Mouse (Mus musculus): ENCODE results near the gene Bcl2l1. TPM values are rescaled to one million over a fixed set of nuclear protein-coding genes. Genes with fewer than 3 reads are reported as not detected.

The Bcl2l1 gene
- total RNA-seq, 4 experiments from 2014 or later = 58.5 to 74.6 (median 72.0) TPM

- DNase-seq = no peak
Observed at GRCm38 (mm10) chr2:152823770-152824169, 7.8 kb downstream of the Bcl2l1 start.

GRCm38 (mm10) chr2:152821566-152821965 lies 10.0 kb downstream of the Bcl2l1 start:
- DNase-seq = no peak

- no peak for DNase-seq
Observed at GRCm38 (mm10) chr2:152821023-152821422, 10.5 kb downstream of the Bcl2l1 start.

- peak; percentile 68 for DNase-seq
Observed at GRCm38 (mm10) chr2:152820369-152820768, 11.2 kb downstream of the Bcl2l1 start.

DNA sequence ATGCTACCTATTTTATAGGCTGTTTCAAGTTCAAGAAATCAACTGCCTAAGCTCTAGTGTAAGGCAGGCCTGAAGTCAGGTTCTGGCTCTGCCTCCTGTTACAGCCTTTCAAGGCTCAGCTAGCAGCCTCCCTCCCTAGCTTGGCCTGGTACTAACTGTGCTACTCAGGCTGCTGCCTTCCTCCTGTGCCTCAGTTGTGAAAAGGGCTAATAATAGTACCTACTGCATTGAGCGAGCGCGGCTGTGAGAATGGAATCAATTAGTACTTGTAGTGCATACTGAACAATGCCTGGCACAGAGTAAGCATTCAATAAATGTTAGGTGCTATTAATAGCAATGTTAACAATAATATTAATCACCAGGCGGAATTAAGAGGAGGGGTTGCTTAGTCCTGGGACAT lies 11.6 kb downstream of the Bcl2l1 start:
- DNase-seq = no peak

DNA sequence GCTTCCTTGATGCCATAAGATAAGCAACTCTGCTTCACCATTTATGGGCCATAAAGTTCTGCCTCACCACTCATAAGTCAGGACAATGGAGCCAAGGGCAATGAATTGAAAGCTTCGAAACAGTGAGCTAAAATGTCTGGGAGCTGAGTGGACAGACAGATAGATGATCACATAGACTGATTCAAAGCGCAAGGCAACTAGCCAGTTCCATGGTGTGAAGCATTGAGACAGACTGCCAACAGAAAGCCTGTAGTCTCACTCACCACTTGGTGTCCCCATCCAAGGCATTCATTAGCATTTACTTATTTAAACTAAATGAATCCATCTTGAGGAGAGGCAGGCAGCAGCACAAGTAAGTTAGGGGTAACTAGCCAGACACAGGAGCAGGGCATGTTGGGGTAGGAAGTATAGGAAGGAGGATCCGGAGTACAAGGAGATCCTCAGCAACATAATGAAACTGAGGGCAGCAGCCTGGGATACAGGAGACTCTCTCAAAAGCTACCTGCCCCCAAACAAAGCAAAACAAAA lies 12.4 kb downstream of the Bcl2l1 start:
- no peak for DNase-seq

- no peak for DNase-seq
Observed at GRCm38 (mm10) chr2:152818679-152819078, 12.8 kb downstream of the Bcl2l1 start.

- no peak for DNase-seq
Observed at GRCm38 (mm10) chr2:152817596-152818291, 13.8 kb downstream of the Bcl2l1 start.

GRCm38 (mm10) chr2:152816657-152817348 lies 14.7 kb downstream of the Bcl2l1 start:
- no peak for DNase-seq

GRCm38 (mm10) chr2:152815879-152816656 lies 15.5 kb downstream of the Bcl2l1 start:
- DNase-seq = no peak

- no peak for DNase-seq
Observed at GRCm38 (mm10) chr2:152814213-152814874, 17.2 kb downstream of the Bcl2l1 start.

GRCm38 (mm10) chr2:152813232-152813631 lies 18.3 kb downstream of the Bcl2l1 start:
- no peak for DNase-seq

- no peak for DNase-seq
Observed at GRCm38 (mm10) chr2:152811336-152812165, 20.0 kb downstream of the Bcl2l1 start.

- no peak for DNase-seq
Observed at GRCm38 (mm10) chr2:152810158-152810941, 21.2 kb downstream of the Bcl2l1 start.

- DNase-seq = no peak
Observed at GRCm38 (mm10) chr2:152808178-152808577, 23.4 kb downstream of the Bcl2l1 start.

DNA sequence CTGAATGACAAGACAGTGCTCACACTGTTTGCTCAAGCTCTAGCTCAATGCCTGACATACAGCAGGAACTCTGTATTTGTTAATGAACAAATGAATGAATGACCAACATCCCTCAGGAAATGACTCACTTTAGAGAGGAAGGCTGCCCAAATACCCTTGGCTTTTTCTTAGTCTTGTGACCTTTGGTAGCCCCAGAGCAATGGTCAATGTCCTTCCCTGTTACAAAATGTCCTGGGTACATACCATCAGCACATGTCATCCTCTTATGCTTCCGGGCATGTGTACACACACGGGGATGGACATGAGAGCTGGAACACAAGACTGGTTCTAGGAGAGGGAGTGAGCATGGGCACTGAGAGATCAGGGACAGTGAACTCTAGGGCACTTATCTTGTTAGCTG lies 25.5 kb downstream of the Bcl2l1 start:
- DNase-seq = peak; percentile 76

DNA sequence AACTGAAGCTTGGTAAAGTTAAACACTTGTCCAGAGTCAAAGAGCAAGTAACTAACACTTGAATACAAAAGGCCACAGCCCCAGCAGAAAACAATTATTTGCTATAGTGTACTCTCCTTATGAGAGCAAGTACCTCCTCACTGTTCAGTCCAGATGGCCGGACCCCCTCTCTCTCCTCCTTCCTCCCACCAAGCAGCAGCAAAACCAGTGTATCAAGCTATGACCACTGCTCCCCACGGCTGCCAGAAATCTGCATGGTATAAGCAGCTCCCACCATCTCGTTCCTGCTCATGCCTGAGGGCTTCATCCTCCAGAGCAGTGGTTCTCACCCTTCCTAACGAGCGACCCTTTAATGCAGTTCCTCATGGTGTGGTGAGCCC lies 26.4 kb downstream of the Bcl2l1 start:
- DNase-seq = no peak

DNA sequence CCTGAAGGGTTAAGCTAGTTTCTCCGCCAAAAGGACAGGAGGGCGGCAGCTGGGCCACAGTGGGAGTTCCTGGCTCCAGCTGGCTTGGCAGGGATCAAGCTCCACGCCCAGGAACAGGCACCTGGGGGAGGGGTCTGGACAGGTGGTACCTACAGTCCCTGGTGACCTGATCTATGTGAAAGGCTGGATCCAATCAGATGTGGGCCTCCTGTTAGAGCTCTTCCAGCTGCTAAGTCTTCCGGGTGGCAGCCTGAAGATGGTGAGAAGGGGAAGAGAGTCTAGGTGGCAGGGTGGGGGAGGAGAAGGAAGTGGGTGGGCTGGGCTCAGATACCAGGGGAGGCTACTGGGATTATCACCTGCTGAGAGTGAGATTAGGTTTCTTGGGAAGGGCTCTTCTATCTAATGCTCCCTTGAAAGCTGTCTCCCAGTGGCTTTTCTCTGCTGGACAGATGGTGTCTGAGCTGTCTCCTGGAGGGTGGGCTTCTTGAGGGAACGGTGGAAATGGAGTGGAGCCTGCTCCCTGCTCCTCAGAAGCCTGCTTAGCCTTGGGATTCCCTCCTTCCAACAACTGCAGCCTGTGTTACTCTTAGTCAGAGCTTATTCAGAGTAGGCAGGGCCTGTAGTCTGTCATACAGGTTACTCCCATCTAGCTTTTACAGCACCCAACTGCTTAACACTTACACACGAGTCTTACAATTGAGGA lies 27.0 kb downstream of the Bcl2l1 start:
- DNase-seq = no peak

GRCm38 (mm10) chr2:152803081-152803480 lies 28.4 kb downstream of the Bcl2l1 start:
- DNase-seq = no peak

- DNase-seq = no peak
Observed at GRCm38 (mm10) chr2:152802303-152802702, 29.2 kb downstream of the Bcl2l1 start.

All from adrenal gland, adult 8-10 months (tissue).